ENCODE assay signal across 8 mouse cellular contexts in the genomic region with DNA sequence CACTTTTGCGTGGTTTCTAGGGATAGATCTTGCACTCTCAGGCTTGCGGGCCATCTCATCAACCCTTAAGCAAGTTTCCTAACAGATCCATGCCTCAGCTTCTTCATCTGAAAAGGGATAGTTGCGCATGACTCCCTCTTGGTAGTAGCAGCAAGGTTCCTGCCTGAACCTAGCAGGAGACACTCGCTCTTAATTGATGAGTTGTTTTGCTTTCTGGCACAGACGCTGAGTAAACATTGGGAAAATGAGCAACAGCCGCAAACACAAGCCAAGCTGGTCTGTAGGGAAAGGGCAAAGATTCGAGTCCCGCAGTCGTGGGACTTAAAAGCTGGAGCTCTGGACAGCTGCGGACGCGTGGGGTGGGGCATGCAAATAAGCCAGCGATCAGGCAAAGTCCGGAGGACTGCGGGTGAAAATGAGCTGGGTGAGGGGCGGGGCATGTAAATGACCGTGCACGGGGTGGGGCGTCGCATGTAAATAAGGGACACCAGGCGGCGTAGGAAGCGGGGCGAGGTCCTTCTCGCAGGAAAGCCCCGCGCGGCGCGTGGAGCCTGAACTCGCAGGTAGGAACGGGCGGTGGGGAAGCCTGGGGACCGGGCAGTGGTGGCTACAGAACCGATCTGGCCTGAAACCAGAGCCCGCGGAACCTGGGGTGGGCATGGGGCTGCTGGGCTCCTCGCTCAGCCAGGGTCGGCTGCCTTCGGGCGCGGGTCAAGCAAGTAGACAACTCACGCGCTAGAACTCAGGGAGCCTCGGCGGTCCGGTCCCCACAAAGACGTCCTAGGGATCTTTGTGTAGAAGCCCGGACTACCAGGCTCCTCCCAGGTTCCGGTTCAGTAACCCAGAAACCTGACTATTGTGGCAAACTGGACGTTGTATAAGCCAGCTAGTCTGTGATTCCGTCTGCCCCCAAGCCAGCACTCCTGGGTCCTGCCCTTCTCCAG. TPM values are rescaled to one million over a fixed set of nuclear protein-coding genes. Genes with fewer than 3 reads are reported as not detected.
A peak's percentile ranks its signal among the peaks of the same experiment; 100 is the strongest.
DNase-seq lines count a peak whose midpoint lies in the region; ATAC-seq lines count a peak whose summit lies in the region.

Gene Il4ra (plus strand): TSS at position 355 of the 944 bp plus-strand sequence.

- H3K9me3 ChIP-seq in heart, embryonic 12.5 days (replicated peaks): no peaks in the 10 kb centered on the region
- H3K9me3 ChIP-seq in kidney, embryonic 16.5 days (ENCODE audit: low read length): no peaks in the 10 kb centered on the region
- H3K9me3 ChIP-seq in liver, embryonic 13.5 days (replicated peaks): no peaks in the 10 kb centered on the region
- H3K9me3 ChIP-seq in stomach, embryonic 14.5 days (ENCODE audit: control insufficient read depth, low read depth, low read length): no peaks in the 10 kb centered on the region

- peaks cover 18% of the 10 kb centered on the region for H3K27me3 ChIP-seq in heart, embryonic 12.5 days (replicated peaks)
- no peaks in the 10 kb centered on the region; the same call in 1 of the 2 replicates for H3K27me3 ChIP-seq in kidney, embryonic 16.5 days (ENCODE audit: insufficient read depth, low read length)
- peaks cover 25% of the 10 kb centered on the region for H3K27me3 ChIP-seq in liver, embryonic 13.5 days
- no peaks in the 10 kb centered on the region for H3K27me3 ChIP-seq in stomach, embryonic 14.5 days (ENCODE audit: control insufficient read depth, insufficient read depth, low read length)

- H3K36me3 ChIP-seq in heart, embryonic 12.5 days: no peaks in the 10 kb centered on the region
- H3K36me3 ChIP-seq in kidney, embryonic 16.5 days (ENCODE audit: insufficient read depth, low read length): no peaks in the 10 kb centered on the region
- H3K36me3 ChIP-seq in liver, embryonic 13.5 days: no peaks in the 10 kb centered on the region
- no peaks in the 10 kb centered on the region for H3K36me3 ChIP-seq in stomach, embryonic 14.5 days (ENCODE audit: control insufficient read depth, insufficient read depth, low read length)

- peak; percentile 94 for ATAC-seq in heart, embryonic 12.5 days (ENCODE audit: insufficient number of reproducible peaks, low FRiP score)
- ATAC-seq in kidney, embryonic 16.5 days (ENCODE audit: low FRiP score, low TSS enrichment): peak; percentile 97
- peak; percentile 95 for ATAC-seq in liver, embryonic 13.5 days (ENCODE audit: low read depth)
- peak; percentile 92 for ATAC-seq in stomach, embryonic 14.5 days (ENCODE audit: insufficient number of reproducible peaks, insufficient read depth, low FRiP score, low read depth)

- H3K4me3 ChIP-seq in brown adipose tissue, adult 24 weeks (ENCODE audit: insufficient read depth, low read depth, low read length): peak within 1 kb of the TSS; percentile 73
- peak within 1 kb of the TSS; percentile 73 for H3K4me3 ChIP-seq in heart, embryonic 12.5 days
- H3K4me3 ChIP-seq in kidney, embryonic 16.5 days (ENCODE audit: low read length): peak within 1 kb of the TSS; percentile 73
- H3K4me3 ChIP-seq in liver, embryonic 13.5 days (replicated peaks): peak within 1 kb of the TSS; percentile 72
- peak within 1 kb of the TSS; percentile 65 for H3K4me3 ChIP-seq in stomach, embryonic 14.5 days (ENCODE audit: low read depth, low read length)

- H3K27ac ChIP-seq in brown adipose tissue, adult 24 weeks (replicated peaks; ENCODE audit: low read depth, low read length): peak within 1 kb of the TSS; percentile 65
- peak within 1 kb of the TSS; percentile 25 for H3K27ac ChIP-seq in heart, embryonic 12.5 days (ENCODE audit: poor library complexity, severe bottlenecking)
- H3K27ac ChIP-seq in kidney, embryonic 16.5 days (ENCODE audit: low read length): peak within 1 kb of the TSS; percentile 25; the same call in 1 of the 2 replicates
- peak within 1 kb of the TSS; percentile 50; the same call in 1 of the 2 replicates for H3K27ac ChIP-seq in liver, embryonic 13.5 days
- peak within 1 kb of the TSS; percentile 40; the same call in 1 of the 2 replicates for H3K27ac ChIP-seq in stomach, embryonic 14.5 days (ENCODE audit: low read length)

- peak within 1 kb of the TSS; percentile 82 for H3K9ac ChIP-seq in heart, embryonic 12.5 days
- peak within 1 kb of the TSS; percentile 83 for H3K9ac ChIP-seq in kidney, embryonic 16.5 days (replicated peaks; ENCODE audit: low read length)
- H3K9ac ChIP-seq in liver, embryonic 13.5 days: peak within 1 kb of the TSS; percentile 85
- H3K9ac ChIP-seq in stomach, embryonic 14.5 days (replicated peaks; ENCODE audit: low read depth, low read length): peak within 1 kb of the TSS; percentile 55

- H3K4me2 ChIP-seq in heart, embryonic 12.5 days: peak within 1 kb of the TSS; percentile 98
- H3K4me2 ChIP-seq in kidney, embryonic 16.5 days (replicated peaks; ENCODE audit: low read depth, low read length): peak within 1 kb of the TSS; percentile 92
- peak within 1 kb of the TSS; percentile 99 for H3K4me2 ChIP-seq in liver, embryonic 13.5 days
- peak within 1 kb of the TSS; percentile 94 for H3K4me2 ChIP-seq in stomach, embryonic 14.5 days (replicated peaks; ENCODE audit: low read depth, low read length)

- WGBS in heart, embryonic 12.5 days: 3% methylated on average over 52 of the region's 52 CpGs
- 2% methylated on average over 52 of the region's 52 CpGs for WGBS in kidney, embryonic 16.5 days
- 1% methylated on average over 52 of the region's 52 CpGs for WGBS in liver, embryonic 13.5 days (ENCODE audit: insufficient replicate concordance)
- WGBS in stomach, embryonic 14.5 days: 2% methylated on average over 52 of the region's 52 CpGs

- DNase-seq in CD8-positive naive resting alpha-beta T cell, adult 2 months (ENCODE audit: low read depth in 2 of 2, low spot score in 2 of 2): peak; percentile 78 to 87
- peak; percentile 26 for DNase-seq in fat pad, adult 2 months (ENCODE audit: extremely low read depth, low read depth, low spot score)
- DNase-seq in liver, embryonic 13.5 days: peak; percentile 90
- peak; percentile 88 to 90 for DNase-seq in natural killer cell, adult 2 months (ENCODE audit: low spot score in 2 of 2)

- H3K4me1 ChIP-seq in brown adipose tissue, adult 24 weeks (ENCODE audit: control insufficient read depth, insufficient read depth, insufficient read length, low read length): peaks cover 31% of the 10 kb centered on the region
- H3K4me1 ChIP-seq in heart, embryonic 12.5 days (replicated peaks): peaks cover 27% of the 10 kb centered on the region
- peaks cover 16% of the 10 kb centered on the region for H3K4me1 ChIP-seq in kidney, embryonic 16.5 days (ENCODE audit: insufficient read depth, low read length)
- peaks cover 67% of the 10 kb centered on the region for H3K4me1 ChIP-seq in liver, embryonic 13.5 days (replicated peaks)
- H3K4me1 ChIP-seq in stomach, embryonic 14.5 days (ENCODE audit: control insufficient read depth, insufficient read depth, low read length): peaks cover 8% of the 10 kb centered on the region; the same call in 1 of the 2 replicates

RNA-seq across cellular contexts. Expression of gene Il4ra, which starts in this region (rescaled TPM):
- polyA plus RNA-seq in brown adipose tissue, adult 24 weeks (2012; ENCODE audit: insufficient read depth, insufficient read length, missing spikeins): 5.5 and 8.6 TPM in 2 replicates
- 3.5 and 3.8 TPM in 2 replicates for polyA plus RNA-seq in heart, embryonic 12.5 days (2016; fragmentation: Nextera tagmentation; extraction: Ambion mirVana)
- polyA plus RNA-seq in kidney, embryonic 16.5 days (2015; fragmentation: Nextera tagmentation; extraction: Ambion mirVana): 11.5 and 13.1 TPM in 2 replicates
- polyA plus RNA-seq in liver, embryonic 13.5 days (2015; fragmentation: Nextera tagmentation; extraction: Ambion mirVana): 2.9 and 3.1 TPM in 2 replicates
- polyA plus RNA-seq in stomach, embryonic 14.5 days (2014; fragmentation: Nextera tagmentation; extraction: Ambion mirVana): 6.3 and 7.2 TPM in 2 replicates

Comparison
In these comparisons a context has a peak if more than half of its experiments do, and no peak if none do; other contexts are left out.
1. Peak in every context shown above with its lines: DNase-seq, ATAC-seq, H3K4me3 ChIP-seq and H3K27ac ChIP-seq.
2. DNase-seq: peak in every context shown above with its lines; median percentile 90 in liver, embryonic 13.5 days; 89 in natural killer cell, adult 2 months; 82 in CD8-positive naive resting alpha-beta T cell, adult 2 months; 26 in fat pad, adult 2 months.